Mouse (Mus musculus) heart, postnatal 0 days (tissue): ENCODE results near the gene Slc29a3.

Experiments
- CTCF ChIP-seq: IDR thresholded peaks from 2 replicates; pipeline ENCODE4 v1.5.1; 2016; ENCODE audit warnings: antibody characterized with exemption, control low read depth, low read depth
- EP300 ChIP-seq: IDR thresholded peaks from 2 replicates; pipeline ENCODE4 v1.6.1; 2016; ENCODE audit warnings: antibody characterized with exemption, low read depth

DNA sequence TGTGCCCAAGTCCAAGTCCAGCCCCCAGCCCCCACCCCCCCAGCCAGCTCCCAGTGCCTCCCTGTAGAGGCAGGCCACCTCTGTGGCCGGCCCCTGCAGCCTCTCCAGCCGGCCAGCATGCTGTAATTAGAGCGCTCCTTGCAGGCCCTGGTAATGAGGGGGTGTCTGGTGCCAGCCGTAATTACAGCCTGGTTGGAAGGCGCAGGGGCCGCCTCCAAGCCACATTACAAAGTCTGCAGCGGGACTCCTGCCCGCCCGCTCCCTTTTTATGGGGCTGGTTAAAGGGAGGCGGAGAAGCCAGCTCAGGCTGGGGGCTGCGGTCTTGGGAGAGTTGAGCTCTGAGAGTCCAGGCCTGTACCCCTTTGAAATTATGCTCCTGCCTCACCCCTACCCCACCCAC is 41.8 kb upstream of the Slc29a3 start:
- TF ChIP-seq EP300 (no peak), CTCF (no peak)
